Mouse (Mus musculus) liver, embryonic 11.5 days (tissue): ENCODE data around the gene Rrn3. TPM values are rescaled to one million over a fixed set of nuclear protein-coding genes. Genes with fewer than 3 reads are reported as not detected.
A peak's percentile ranks its signal among the peaks of the same experiment; 100 is the strongest.
"Not testable (repeated sequence)": the region's sequence is repeated elsewhere in the genome, so short reads cannot be mapped to it uniquely, and the experiment has no call there.

ENCODE experiments used
- ATAC-seq: fragments of 200-750 bp; cut with Nextera tagmentation; replicated peaks from 2 replicates; pipeline ENCODE4 v1.8.0; 2017; ENCODE audit warnings: moderate number of reproducible peaks, mild to moderate bottlenecking, moderate TSS enrichment, moderate library complexity; ENCODE audit not compliant: low FRiP score
- DNase-seq: peaks from one replicate; pipeline ENCODE4 v3.0.0-alpha.2; 2017; ENCODE audit warnings: low spot score
- H3K27ac ChIP-seq: fragments of 300-500 bp; sonication (generic); 2 replicates; pipeline ENCODE4 v1.5.1; 2014; ENCODE audit warnings: mild to moderate bottlenecking, low read depth, low read length, control low read depth
- H3K27me3 ChIP-seq: fragments of 300-500 bp; sonication (generic); replicated peaks from 2 replicates; pipeline ENCODE4 v1.6.1; 2014; ENCODE audit warnings: low read length, mixed read lengths; ENCODE audit not compliant: control insufficient read depth, insufficient read depth
- H3K36me3 ChIP-seq: fragments of 300-500 bp; sonication (generic); 2 replicates; pipeline ENCODE4 v1.6.1; 2014; ENCODE audit warnings: mild to moderate bottlenecking, low read length, moderate library complexity, mixed read lengths; ENCODE audit not compliant: control insufficient read depth, insufficient read depth
- H3K4me1 ChIP-seq: fragments of 300-500 bp; sonication (generic); replicated peaks from 2 replicates; pipeline ENCODE4 v1.6.1; 2014; ENCODE audit warnings: low read length, mixed read lengths; ENCODE audit not compliant: control insufficient read depth, insufficient read depth
- H3K4me2 ChIP-seq: fragments of 300-500 bp; sonication (generic); 2 replicates; pipeline ENCODE4 v1.6.1; 2014; ENCODE audit warnings: mild to moderate bottlenecking, control low read depth, moderate library complexity
- H3K4me3 ChIP-seq: fragments of 300-500 bp; sonication (generic); 2 replicates; pipeline ENCODE4 v1.5.1; 2014; ENCODE audit warnings: low read depth, low read length, control low read depth
- H3K9ac ChIP-seq: fragments of 300-500 bp; sonication (generic); 2 replicates; pipeline ENCODE4 v1.6.1; 2014; ENCODE audit warnings: low read depth, low read length, control low read depth
- H3K9me3 ChIP-seq: fragments of 300-500 bp; sonication (generic); 2 replicates; pipeline ENCODE4 v1.6.1; 2016; ENCODE audit warnings: low read length, inconsistent platforms, mixed read lengths; ENCODE audit not compliant: control insufficient read depth
- WGBS: fragments of 180-500 bp; shearing (Covaris S2); extraction: QIAGEN DNeasy Blood & Tissue Kit; methylation state at CpG from one replicate; pipeline ENCODE4 v1.1.7; 2014; 5-methylcytosine and 5-hydroxymethylcytosine counted together
- polyA plus RNA-seq: library from polyadenylated mRNA; unstranded; fragments of >200 nt; fragmentation: Nextera tagmentation; extraction: Ambion mirVana; gene quantifications from 2 replicates; pipeline ENCODE4 v1.2.1, GENCODE M21; 2014

Gene Rrn3
- polyA plus RNA-seq: 67.1 and 77.2 TPM in 2 replicates

DNA sequence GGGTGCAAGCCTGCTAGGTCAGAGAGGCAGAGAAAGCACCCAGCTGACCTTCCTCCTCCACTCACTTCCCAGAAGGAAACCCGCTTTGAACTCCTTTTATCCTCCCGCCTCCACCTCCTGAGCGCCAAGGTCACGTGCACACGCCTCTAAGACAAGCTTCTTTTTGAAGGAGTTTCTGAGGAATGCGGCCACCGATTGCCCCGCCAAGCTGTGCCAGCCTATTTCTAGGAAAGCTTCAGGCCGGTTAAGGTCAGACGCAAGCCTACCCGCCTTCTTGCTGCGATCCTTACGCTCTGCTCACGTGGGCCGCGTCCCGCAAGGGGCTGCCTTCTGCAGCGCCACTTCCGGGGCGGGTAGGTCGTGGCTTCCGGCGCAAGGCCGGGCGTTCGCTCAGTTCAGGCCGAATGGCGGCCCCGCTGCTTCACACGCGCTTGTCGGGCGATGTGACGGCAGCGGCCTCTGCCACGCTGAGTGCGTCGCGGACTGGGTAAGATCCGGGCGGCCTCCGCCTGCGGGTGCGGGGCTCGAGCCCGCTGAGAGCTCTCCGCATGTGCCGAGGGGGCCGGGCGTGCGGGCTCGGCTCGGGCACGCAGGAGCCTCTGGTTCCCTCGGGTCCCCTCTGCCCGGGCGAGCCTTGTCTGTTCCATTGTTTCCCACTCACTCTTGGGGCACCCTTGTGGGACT is at the start of gene Rrn3:
Rrn3 (plus strand) TSS at position 356 of the 684 bp plus-strand sequence.
- WGBS: under 1% methylated on average over 57 of the region's 57 CpGs
- peak within 1 kb of the TSS; percentile 92 for H3K9ac ChIP-seq
- peak within 1 kb of the TSS; percentile 65 for H3K27ac ChIP-seq
- peak within 1 kb of the TSS; percentile 86 for H3K4me2 ChIP-seq
- H3K4me1 ChIP-seq: peaks cover 16% of the 10 kb centered on the region
- ATAC-seq: peak; percentile 98
- H3K27me3 ChIP-seq: no peaks in the 10 kb centered on the region
- peak within 1 kb of the TSS; percentile 82 for H3K4me3 ChIP-seq
- H3K36me3 ChIP-seq: peaks cover 12% of the 10 kb centered on the region
- 0 out of 2 replicates have a peak, but pooled peaks cover 2% of the 10 kb centered on the region for H3K9me3 ChIP-seq
- peak; percentile 85 for DNase-seq

GRCm38 (mm10) chr16:13732786-13733185 is 47.7 kb upstream of the Rrn3 start:
- no peak overlapping the region for H3K27ac ChIP-seq
- H3K4me1 ChIP-seq: peaks cover 6% of the 10 kb centered on the region; the same call in 1 of the 2 replicates
- no peaks in the 10 kb centered on the region for H3K9me3 ChIP-seq
- WGBS: 65% methylated on average over 3 of the region's 3 CpGs
- H3K4me2 ChIP-seq: no peak overlapping the region
- no peak for ATAC-seq
- no peaks in the 10 kb centered on the region for H3K36me3 ChIP-seq
- no peak for DNase-seq
- no peaks in the 10 kb centered on the region for H3K27me3 ChIP-seq
- H3K4me3 ChIP-seq: no peak overlapping the region
- H3K9ac ChIP-seq: no peak overlapping the region

DNA sequence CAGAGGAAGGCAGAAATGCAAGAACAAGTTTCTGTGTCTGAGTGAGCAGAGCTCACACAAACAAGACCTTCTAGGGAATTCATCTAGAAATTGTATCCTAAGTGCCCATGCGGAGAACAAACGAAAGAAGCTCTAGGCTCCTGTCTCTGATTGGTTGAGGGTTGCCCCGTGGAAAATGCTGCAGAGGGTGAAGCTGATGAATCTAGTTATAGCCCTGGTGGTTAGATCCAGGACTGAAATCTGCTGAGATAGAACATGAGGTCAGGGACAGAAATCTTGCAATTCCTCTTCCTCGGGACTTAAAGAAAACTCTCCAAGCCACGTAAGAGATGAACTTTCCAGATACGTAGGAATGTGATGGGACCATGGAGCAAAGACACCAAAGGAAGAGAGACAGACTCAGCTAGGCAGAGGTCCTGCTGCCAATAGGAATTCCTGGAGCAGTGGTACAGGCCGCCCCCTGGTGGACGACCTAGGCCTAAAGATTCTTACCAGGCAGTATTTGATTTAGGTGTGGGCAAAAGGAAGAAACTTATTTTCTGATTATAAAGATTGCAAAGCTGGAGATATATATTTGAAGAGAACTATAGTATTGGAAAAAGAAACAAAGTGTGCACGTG is 46.9 kb upstream of the Rrn3 start:
- peaks cover 6% of the 10 kb centered on the region; the same call in 1 of the 2 replicates for H3K4me1 ChIP-seq
- DNase-seq (peak; percentile 64), ATAC-seq (no peak)
- 21% methylated on average over 9 of the region's 9 CpGs for WGBS
- no peak overlapping the region for H3K9ac ChIP-seq
- H3K36me3 ChIP-seq: no peaks in the 10 kb centered on the region
- H3K4me3 ChIP-seq: no peak overlapping the region
- H3K27me3 ChIP-seq: no peaks in the 10 kb centered on the region
- H3K27ac ChIP-seq: no peak overlapping the region
- H3K9me3 ChIP-seq: no peaks in the 10 kb centered on the region
- H3K4me2 ChIP-seq: no peak overlapping the region

DNA sequence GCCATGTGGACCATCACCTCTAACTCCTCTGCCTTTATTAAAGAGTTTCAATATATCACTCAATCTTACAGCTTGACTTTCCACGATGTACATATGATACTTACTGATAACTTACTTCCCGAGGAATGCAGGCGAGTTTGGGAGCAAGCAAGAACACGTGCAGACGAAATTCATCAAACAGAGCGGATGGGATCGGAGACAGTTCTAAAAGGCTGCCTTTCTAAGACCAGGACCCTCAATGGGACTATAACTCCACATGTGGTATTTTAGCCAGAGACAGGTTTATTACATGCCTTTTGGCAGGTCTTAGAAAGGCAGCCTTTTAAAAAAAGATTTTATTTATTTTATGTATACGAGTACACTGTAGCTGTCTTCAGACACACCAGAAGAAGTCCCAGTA is 44.5 kb upstream of the Rrn3 start:
- Histone ChIP-seq H3K36me3 (no peaks in the 10 kb centered on the region), H3K4me3 (no peak overlapping the region), H3K9me3 (no peaks in the 10 kb centered on the region), H3K27me3 (no peaks in the 10 kb centered on the region), H3K27ac (no peak overlapping the region), H3K4me1 (peaks cover 3% of the 10 kb centered on the region; the same call in 1 of the 2 replicates), H3K9ac (no peak overlapping the region), H3K4me2 (no peak overlapping the region)
- 84% methylated on average over 8 of the region's 8 CpGs for WGBS
- DNase-seq: no peak
- ATAC-seq: no peak

- 71% methylated on average over 4 of the region's 4 CpGs for WGBS
- H3K4me1 ChIP-seq, H3K27me3 ChIP-seq, H3K9me3 ChIP-seq, H3K4me3 ChIP-seq, H3K27ac ChIP-seq, H3K4me2 ChIP-seq, H3K36me3 ChIP-seq, DNase-seq, ATAC-seq, H3K9ac ChIP-seq: not testable (repeated sequence)
Measured at GRCm38 (mm10) chr16:13739044-13739443, 41.5 kb upstream of the Rrn3 start.

GRCm38 (mm10) chr16:13740844-13741243 is 39.7 kb upstream of the Rrn3 start:
- Histone ChIP-seq H3K4me2 (no peak overlapping the region), H3K4me1 (no peaks in the 10 kb centered on the region), H3K27ac (no peak overlapping the region), H3K9ac (no peak overlapping the region), H3K9me3 (no peaks in the 10 kb centered on the region), H3K27me3 (no peaks in the 10 kb centered on the region), H3K4me3 (no peak overlapping the region), H3K36me3 (no peaks in the 10 kb centered on the region)
- 48% methylated on average over 2 of the region's 2 CpGs for WGBS
- DNase-seq (no peak), ATAC-seq (peak; percentile 67)

DNA sequence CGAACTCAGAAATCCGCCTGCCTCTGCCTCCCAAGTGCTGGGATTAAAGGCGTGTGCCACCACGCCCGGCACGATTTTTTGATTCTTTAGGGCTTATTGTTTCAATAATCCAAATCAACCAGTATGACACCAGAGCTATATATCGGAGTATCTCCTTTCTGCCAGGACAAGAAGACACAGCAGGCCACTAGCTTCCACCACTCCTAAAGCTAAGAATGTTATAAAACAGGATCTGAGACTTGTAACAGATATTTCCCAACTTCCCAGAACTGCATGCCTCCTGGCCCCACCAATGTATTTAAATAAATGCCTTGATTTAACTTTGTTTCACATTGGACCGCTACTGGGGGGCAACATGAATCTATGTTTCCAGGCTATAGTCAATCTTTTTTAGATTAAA is 32.8 kb upstream of the Rrn3 start:
- no peak overlapping the region for H3K9ac ChIP-seq
- H3K27me3 ChIP-seq: no peaks in the 10 kb centered on the region
- ATAC-seq (no peak), DNase-seq (no peak)
- 82% methylated on average over 8 of the region's 8 CpGs for WGBS
- no peak overlapping the region for H3K4me2 ChIP-seq
- no peak overlapping the region for H3K4me3 ChIP-seq
- H3K36me3 ChIP-seq: no peaks in the 10 kb centered on the region
- H3K27ac ChIP-seq: no peak overlapping the region
- no peaks in the 10 kb centered on the region for H3K4me1 ChIP-seq
- H3K9me3 ChIP-seq: no peaks in the 10 kb centered on the region

GRCm38 (mm10) chr16:13748124-13748523 is 32.4 kb upstream of the Rrn3 start:
- Histone ChIP-seq H3K27ac (no peak overlapping the region), H3K27me3 (no peaks in the 10 kb centered on the region), H3K36me3 (no peaks in the 10 kb centered on the region), H3K9me3 (no peaks in the 10 kb centered on the region), H3K9ac (no peak overlapping the region), H3K4me3 (no peak overlapping the region), H3K4me1 (no peaks in the 10 kb centered on the region), H3K4me2 (no peak overlapping the region)
- WGBS: 63% methylated on average over 3 of the region's 3 CpGs
- ATAC-seq (no peak), DNase-seq (no peak)

DNA sequence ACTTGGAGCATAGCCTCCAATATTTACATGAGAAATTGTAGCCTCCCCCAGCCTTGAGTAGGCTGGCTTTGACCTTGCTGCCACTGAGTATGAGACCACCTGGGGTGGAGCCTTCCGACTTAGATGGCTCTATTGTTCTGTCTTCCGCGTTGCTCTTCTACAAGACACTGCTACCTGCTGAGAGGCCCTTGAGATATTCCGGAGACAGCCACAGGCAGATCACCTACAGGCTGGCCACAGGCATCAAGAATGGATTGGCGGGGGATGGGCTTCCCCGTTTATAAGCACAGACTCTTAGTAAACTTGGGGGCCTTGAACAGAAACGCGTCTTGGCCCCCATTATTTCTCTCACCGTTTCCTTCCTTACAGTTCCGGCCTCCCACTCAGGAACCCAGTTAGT is 31.7 kb upstream of the Rrn3 start:
- H3K4me1 ChIP-seq, H3K4me2 ChIP-seq, ATAC-seq, H3K27ac ChIP-seq, H3K4me3 ChIP-seq, H3K27me3 ChIP-seq, DNase-seq, H3K9ac ChIP-seq, H3K36me3 ChIP-seq, H3K9me3 ChIP-seq: not testable (repeated sequence)
- 30% methylated on average over 10 of the region's 10 CpGs for WGBS
